Mouse (Mus musculus) MEL (cell line): ENCODE measurements at regions not wholly inside any gene's neighbourhood (a gene's known extent, or its start where the extent isn't known, plus 50 kb on each side); places are given as distances from the start of the nearest gene placed in this dataset.

ENCODE experiments used
- BHLHE40 ChIP-seq: IDR thresholded peaks from 2 replicates; pipeline ENCODE4 v1.6.1; 2012; ENCODE audit warnings: low read depth, mild to moderate bottlenecking, inconsistent platforms, low read length, improper control_type of control experiment, borderline replicate concordance
- CHD1 ChIP-seq: IDR thresholded peaks from 2 replicates; pipeline ENCODE4 v1.6.1; 2012; ENCODE audit warnings: low read depth, mild to moderate bottlenecking, inconsistent platforms, low read length, improper control_type of control experiment
- CTCF ChIP-seq, 3 experiments: IDR thresholded peaks in 2 of 3; conservative IDR thresholded peaks in 1 of 3; 2 replicates each; pipeline ENCODE4 v1.5.1; 2011 to 2012; ENCODE audit warnings: low read length in 3 of 3, low read depth in 2 of 3, mild to moderate bottlenecking in 2 of 3, improper control_type of control experiment in 1 of 3, inconsistent platforms in 1 of 3, mixed read lengths in 1 of 3, moderate library complexity in 1 of 3; ENCODE audit not compliant: control insufficient read depth in 1 of 3, insufficient read depth in 1 of 3, poor library complexity in 1 of 3, severe bottlenecking in 1 of 3
- EP300 ChIP-seq, 2 experiments: IDR thresholded peaks; 2 replicates each; pipeline ENCODE4 v1.6.1; 2011; ENCODE audit warnings: improper control_type of control experiment in 2 of 2, low read length in 2 of 2, low read depth in 1 of 2, mild to moderate bottlenecking in 1 of 2
- GATA1 ChIP-seq: IDR thresholded peaks from 2 replicates; pipeline ENCODE4 v1.6.1; 2011; ENCODE audit warnings: low read depth, low read length, improper control_type of control experiment
- HCFC1 ChIP-seq: IDR thresholded peaks from 2 replicates; pipeline ENCODE4 v1.6.1; 2012; ENCODE audit warnings: low read depth, mild to moderate bottlenecking, inconsistent platforms, low read length, improper control_type of control experiment, moderate library complexity
- POLR2A ChIP-seq, 2 experiments: IDR thresholded peaks; 2 replicates each; pipeline ENCODE4 v1.6.1; 2011 to 2012; ENCODE audit warnings: low read length in 2 of 2, mild to moderate bottlenecking in 2 of 2, control low read depth in 1 of 2, improper control_type of control experiment in 1 of 2, low read depth in 1 of 2, moderate library complexity in 1 of 2; ENCODE audit not compliant: control insufficient read depth in 1 of 2, insufficient read depth in 1 of 2, poor library complexity in 1 of 2
- RCOR1 ChIP-seq: IDR thresholded peaks from 2 replicates; pipeline ENCODE4 v1.6.1; 2012; ENCODE audit warnings: low read depth, mild to moderate bottlenecking, inconsistent platforms, low read length, improper control_type of control experiment
- UBTF ChIP-seq: IDR thresholded peaks from 2 replicates; pipeline ENCODE4 v1.6.1; 2012; ENCODE audit warnings: low read depth, mild to moderate bottlenecking, inconsistent platforms, low read length, improper control_type of control experiment, moderate library complexity, borderline replicate concordance; ENCODE audit not compliant: insufficient read depth
- ZC3H11A ChIP-seq: IDR thresholded peaks from 2 replicates; pipeline ENCODE4 v1.6.1; 2012; ENCODE audit warnings: low read depth, mild to moderate bottlenecking, inconsistent platforms, low read length, improper control_type of control experiment
- ZKSCAN1 ChIP-seq: IDR thresholded peaks from 2 replicates; pipeline ENCODE4 v1.6.1; 2012; ENCODE audit warnings: low read depth, mild to moderate bottlenecking, inconsistent platforms, low read length, improper control_type of control experiment, moderate library complexity

DNA sequence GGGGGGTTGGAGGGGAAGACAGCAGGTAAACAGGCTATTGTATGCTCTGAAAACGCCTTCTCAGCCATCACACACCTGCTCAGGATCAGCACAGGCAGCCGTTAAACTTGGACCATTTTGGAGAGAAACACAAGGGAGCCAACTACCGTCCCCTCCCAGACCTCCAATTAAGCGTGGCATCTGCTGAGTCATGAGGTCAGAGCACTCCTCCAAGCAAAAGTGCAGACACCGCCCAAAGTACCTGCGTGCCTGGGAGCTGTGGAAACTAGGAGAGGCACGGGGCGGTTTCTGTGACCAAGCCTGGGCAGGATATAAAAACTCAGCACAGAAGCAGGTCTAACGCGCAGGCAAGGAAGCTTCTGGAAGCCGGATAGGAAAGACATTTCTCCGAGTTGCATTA is 54.8 kb upstream of the Sh3bp4 start:
- TF ChIP-seq CTCF (IDR thresholded peaks at IDR 0.05 in 2 of 3, conservative IDR thresholded peaks at IDR 0.05 in 1 of 3; ENCODE audit: control insufficient read depth in 1 of 3, insufficient read depth in 1 of 3, low read depth in 2 of 3, low read length in 3 of 3, poor library complexity in 1 of 3, severe bottlenecking in 1 of 3) (no peak), ZC3H11A (no peak), UBTF (no peak), ZKSCAN1 (no peak), RCOR1 (no peak), EP300 (IDR thresholded peaks at IDR 0.05; ENCODE audit: low read depth in 1 of 2, low read length in 2 of 2) (no peak), GATA1 (no peak), BHLHE40 (no peak), CHD1 (no peak), POLR2A (IDR thresholded peaks at IDR 0.05; ENCODE audit: control insufficient read depth in 1 of 2, insufficient read depth in 1 of 2, low read depth in 1 of 2, low read length in 2 of 2, poor library complexity in 1 of 2) (no peak), HCFC1 (no peak)
